Mouse (Mus musculus) liver, embryonic 16.5 days (tissue): ENCODE measurements around the gene Prkd2. TPM values are rescaled to one million over a fixed set of nuclear protein-coding genes. Genes with fewer than 3 reads are reported as not detected.

Source experiments
- ATAC-seq: fragments of 200-750 bp; cut with Nextera tagmentation; 2 replicates; pipeline ENCODE4 v1.8.0; 2017; ENCODE audit warnings: low read depth, mild to moderate bottlenecking, moderate number of reproducible peaks, moderate library complexity
- H3K27ac ChIP-seq: fragments of 300-500 bp; sonication (generic); 2 replicates; pipeline ENCODE4 v1.5.1; 2014; ENCODE audit warnings: mild to moderate bottlenecking, low read length
- H3K27me3 ChIP-seq: fragments of 300-500 bp; sonication (generic); 2 replicates; pipeline ENCODE4 v1.6.1; 2014; ENCODE audit warnings: low read depth, low read length, mixed read lengths; ENCODE audit not compliant: control insufficient read depth, insufficient read depth
- H3K36me3 ChIP-seq: fragments of 300-500 bp; sonication (generic); 2 replicates; pipeline ENCODE4 v1.6.1; 2014; ENCODE audit warnings: mild to moderate bottlenecking; ENCODE audit not compliant: control insufficient read depth, insufficient read depth
- H3K4me1 ChIP-seq: fragments of 300-500 bp; sonication (generic); 2 replicates; pipeline ENCODE4 v1.6.1; 2014; ENCODE audit warnings: low read depth, low read length, mixed read lengths; ENCODE audit not compliant: control insufficient read depth
- H3K4me2 ChIP-seq: fragments of 300-500 bp; sonication (generic); 2 replicates; pipeline ENCODE4 v1.6.1; 2014; ENCODE audit warnings: low read depth, low read length, mixed read lengths
- H3K4me3 ChIP-seq: fragments of 300-500 bp; sonication (generic); 2 replicates; pipeline ENCODE4 v1.5.1; 2014; ENCODE audit warnings: low read depth, mild to moderate bottlenecking, low read length
- H3K9ac ChIP-seq: fragments of 300-500 bp; sonication (generic); 2 replicates; pipeline ENCODE4 v1.6.1; 2014; ENCODE audit warnings: low read depth, low read length
- H3K9me3 ChIP-seq: fragments of 300-500 bp; sonication (generic); replicated peaks from 2 replicates; pipeline ENCODE4 v1.6.1; 2016; ENCODE audit warnings: low read length; ENCODE audit not compliant: control insufficient read depth
- WGBS: fragments of 180-500 bp; shearing (Covaris S2); extraction: QIAGEN DNeasy Blood & Tissue Kit; methylation state at CpG from one replicate; pipeline ENCODE4 v1.1.7; 2014; ENCODE audit not compliant: insufficient replicate concordance; 5-methylcytosine and 5-hydroxymethylcytosine counted together
- polyA plus RNA-seq: library from polyadenylated mRNA; unstranded; fragments of >200 nt; fragmentation: Nextera tagmentation; extraction: Ambion mirVana; gene quantifications from 2 replicates; pipeline ENCODE4 v1.2.1, GENCODE M21; 2015

The Prkd2 gene
- polyA plus RNA-seq, 1 experiment from 2014 or later = 3.6 TPM

GRCm38 (mm10) chr7:16810920-16811648 lies 31.6 kb upstream of the Prkd2 start:
- H3K4me3 ChIP-seq = peak overlapping the region; percentile 31
- no peak overlapping the region for H3K9ac ChIP-seq
- no peaks in the 10 kb centered on the region for H3K9me3 ChIP-seq
- H3K36me3 ChIP-seq = no peaks in the 10 kb centered on the region
- H3K27me3 ChIP-seq = peaks cover 22% of the 10 kb centered on the region
- peak; percentile 42 for ATAC-seq
- no peak overlapping the region for H3K27ac ChIP-seq
- 34% methylated on average over 88 of the region's 90 CpGs for WGBS
- H3K4me2 ChIP-seq = peak overlapping the region; percentile 48
- H3K4me1 ChIP-seq = peaks cover 12% of the 10 kb centered on the region

GRCm38 (mm10) chr7:16811649-16812070 lies 31.0 kb upstream of the Prkd2 start:
- H3K4me3 ChIP-seq = 0 out of 2 replicates have a peak overlapping the region, but pooled peaks have one; percentile 31
- H3K27ac ChIP-seq = no peak overlapping the region
- peaks cover 12% of the 10 kb centered on the region for H3K4me1 ChIP-seq
- no peaks in the 10 kb centered on the region for H3K9me3 ChIP-seq
- H3K27me3 ChIP-seq = peaks cover 22% of the 10 kb centered on the region
- no peak overlapping the region for H3K9ac ChIP-seq
- peak overlapping the region; percentile 48; the same call in 1 of the 2 replicates for H3K4me2 ChIP-seq
- no peak for ATAC-seq
- no peaks in the 10 kb centered on the region for H3K36me3 ChIP-seq
- WGBS = 46% methylated on average over 17 of the region's 17 CpGs

- Histone ChIP-seq H3K9ac (no peak overlapping the region), H3K4me2 (no peak overlapping the region), H3K4me3 (no peak overlapping the region), H3K27me3 (peaks cover 22% of the 10 kb centered on the region), H3K9me3 (no peaks in the 10 kb centered on the region), H3K27ac (no peak overlapping the region), H3K36me3 (no peaks in the 10 kb centered on the region), H3K4me1 (peaks cover 17% of the 10 kb centered on the region)
- no peak for ATAC-seq
- WGBS = 63% methylated on average over 2 of the region's 2 CpGs
These were observed 30.2 kb upstream of the Prkd2 start for GRCm38 (mm10) chr7:16812505-16812904.

GRCm38 (mm10) chr7:16815351-16815941 lies 27.3 kb upstream of the Prkd2 start, which contains the start of gene Strn4:
Gene Strn4, plus strand, starts transcription at chr7:16815889.
- peaks cover 46% of the 10 kb centered on the region for H3K4me1 ChIP-seq
- WGBS = 22% methylated on average over 1 of the region's 1 CpGs
- H3K9me3 ChIP-seq = no peaks in the 10 kb centered on the region
- H3K9ac ChIP-seq = peak within 1 kb of the TSS; percentile 97
- peak within 1 kb of the TSS; percentile 91 for H3K27ac ChIP-seq
- H3K27me3 ChIP-seq = peaks cover 20% of the 10 kb centered on the region
- H3K36me3 ChIP-seq = no peaks in the 10 kb centered on the region
- no peak for ATAC-seq
- H3K4me2 ChIP-seq = peak within 1 kb of the TSS; percentile 99
- H3K4me3 ChIP-seq = peak within 1 kb of the TSS; percentile 90

- peak; percentile 85 for ATAC-seq
- Histone ChIP-seq H3K4me1 (peaks cover 52% of the 10 kb centered on the region), H3K9ac (peak overlapping the region; percentile 97), H3K4me2 (peak overlapping the region; percentile 99), H3K27ac (peak overlapping the region; percentile 91), H3K36me3 (no peaks in the 10 kb centered on the region), H3K9me3 (no peaks in the 10 kb centered on the region), H3K27me3 (peaks cover 13% of the 10 kb centered on the region), H3K4me3 (peak overlapping the region; percentile 90)
- WGBS = under 1% methylated on average over 54 of the region's 55 CpGs
These were observed 26.6 kb upstream of the Prkd2 start for GRCm38 (mm10) chr7:16816078-16816474.

- Histone ChIP-seq H3K9me3 (no peaks in the 10 kb centered on the region), H3K4me1 (peaks cover 54% of the 10 kb centered on the region), H3K36me3 (no peaks in the 10 kb centered on the region), H3K9ac (peak within 1 kb of the TSS; percentile 97), H3K27me3 (peaks cover 8% of the 10 kb centered on the region), H3K27ac (peak within 1 kb of the TSS; percentile 91), H3K4me2 (peak within 1 kb of the TSS; percentile 99), H3K4me3 (peak within 1 kb of the TSS; percentile 90)
- WGBS = under 1% methylated on average over 49 of the region's 64 CpGs
- ATAC-seq = peak; percentile 74
These were observed 26.1 kb upstream of the Prkd2 start, which contains the start of gene Fkrp for GRCm38 (mm10) chr7:16816475-16817122. Gene Fkrp, minus strand, starts transcription at chr7:16816732.

GRCm38 (mm10) chr7:16817693-16818092 lies 25.0 kb upstream of the Prkd2 start:
- peak overlapping the region; percentile 99 for H3K4me2 ChIP-seq
- H3K9ac ChIP-seq = peak overlapping the region; percentile 97
- H3K27ac ChIP-seq = no peak overlapping the region
- no peaks in the 10 kb centered on the region for H3K9me3 ChIP-seq
- no peaks in the 10 kb centered on the region for H3K27me3 ChIP-seq
- peak overlapping the region; percentile 90 for H3K4me3 ChIP-seq
- WGBS = 69% methylated on average over 3 of the region's 3 CpGs
- peaks cover 62% of the 10 kb centered on the region for H3K4me1 ChIP-seq
- no peak for ATAC-seq
- H3K36me3 ChIP-seq = peaks cover 4% of the 10 kb centered on the region; the same call in 1 of the 2 replicates

- Histone ChIP-seq H3K4me2 (peak overlapping the region; percentile 47), H3K4me3 (peak overlapping the region; percentile 15; the same call in 1 of the 2 replicates), H3K9ac (peak overlapping the region; percentile 38), H3K27me3 (no peaks in the 10 kb centered on the region), H3K36me3 (peaks cover 17% of the 10 kb centered on the region), H3K9me3 (no peaks in the 10 kb centered on the region), H3K4me1 (peaks cover 62% of the 10 kb centered on the region), H3K27ac (peak overlapping the region; percentile 31)
- WGBS = 11% methylated on average over 5 of the region's 5 CpGs
- ATAC-seq = peak; percentile 71
These were observed 22.9 kb upstream of the Prkd2 start for GRCm38 (mm10) chr7:16819794-16820193.
